Mouse (Mus musculus) lung, embryonic 16.5 days (tissue): ENCODE measurements around the gene Catsper3. TPM values are rescaled to one million over a fixed set of nuclear protein-coding genes. Genes with fewer than 3 reads are reported as not detected.

Source experiments
- ATAC-seq: fragments of 200-750 bp; cut with Nextera tagmentation; 2 replicates; pipeline ENCODE4 v1.8.0; 2017; ENCODE audit warnings: low read depth, mild to moderate bottlenecking, moderate library complexity
- H3K27ac ChIP-seq: fragments of 300-500 bp; sonication (generic); 2 replicates; pipeline ENCODE4 v1.5.1; 2014; ENCODE audit warnings: mild to moderate bottlenecking, control low read depth, low read length
- H3K27me3 ChIP-seq: fragments of 300-500 bp; sonication (generic); 2 replicates; pipeline ENCODE4 v1.6.1; 2014; ENCODE audit warnings: low read depth, low read length, mixed read lengths; ENCODE audit not compliant: control insufficient read depth, insufficient read depth
- H3K36me3 ChIP-seq: fragments of 300-500 bp; sonication (generic); 2 replicates; pipeline ENCODE4 v1.6.1; 2014; ENCODE audit warnings: low read length; ENCODE audit not compliant: control insufficient read depth, insufficient read depth
- H3K4me1 ChIP-seq: fragments of 300-500 bp; sonication (generic); replicated peaks from 2 replicates; pipeline ENCODE4 v1.6.1; 2014; ENCODE audit warnings: low read length, mixed read lengths; ENCODE audit not compliant: control insufficient read depth, insufficient read depth
- H3K4me2 ChIP-seq: fragments of 300-500 bp; sonication (generic); 2 replicates; pipeline ENCODE4 v1.6.1; 2014; ENCODE audit warnings: low read depth, low read length, control low read depth
- H3K4me3 ChIP-seq: fragments of 300-500 bp; sonication (generic); 2 replicates; pipeline ENCODE4 v1.5.1; 2014; ENCODE audit warnings: mild to moderate bottlenecking, low read length, control low read depth
- H3K9ac ChIP-seq: fragments of 300-500 bp; sonication (generic); 2 replicates; pipeline ENCODE4 v1.6.1; 2014; ENCODE audit warnings: low read length, control low read depth
- H3K9me3 ChIP-seq: fragments of 300-500 bp; sonication (generic); 2 replicates; pipeline ENCODE4 v1.6.1; 2016; ENCODE audit warnings: low read length; ENCODE audit not compliant: control insufficient read depth
- WGBS: fragments of 180-500 bp; shearing (Covaris S2); extraction: QIAGEN DNeasy Blood & Tissue Kit; methylation state at CpG from one replicate; pipeline ENCODE4 v1.1.7; 2014; 5-methylcytosine and 5-hydroxymethylcytosine counted together
- polyA plus RNA-seq: library from polyadenylated mRNA; unstranded; fragments of >200 nt; fragmentation: Nextera tagmentation; extraction: Ambion mirVana; gene quantifications from 2 replicates; pipeline ENCODE4 v1.2.1, GENCODE M21; 2015

Catsper3 gene
- polyA plus RNA-seq, 1 experiment from 2014 or later = not detected

DNA sequence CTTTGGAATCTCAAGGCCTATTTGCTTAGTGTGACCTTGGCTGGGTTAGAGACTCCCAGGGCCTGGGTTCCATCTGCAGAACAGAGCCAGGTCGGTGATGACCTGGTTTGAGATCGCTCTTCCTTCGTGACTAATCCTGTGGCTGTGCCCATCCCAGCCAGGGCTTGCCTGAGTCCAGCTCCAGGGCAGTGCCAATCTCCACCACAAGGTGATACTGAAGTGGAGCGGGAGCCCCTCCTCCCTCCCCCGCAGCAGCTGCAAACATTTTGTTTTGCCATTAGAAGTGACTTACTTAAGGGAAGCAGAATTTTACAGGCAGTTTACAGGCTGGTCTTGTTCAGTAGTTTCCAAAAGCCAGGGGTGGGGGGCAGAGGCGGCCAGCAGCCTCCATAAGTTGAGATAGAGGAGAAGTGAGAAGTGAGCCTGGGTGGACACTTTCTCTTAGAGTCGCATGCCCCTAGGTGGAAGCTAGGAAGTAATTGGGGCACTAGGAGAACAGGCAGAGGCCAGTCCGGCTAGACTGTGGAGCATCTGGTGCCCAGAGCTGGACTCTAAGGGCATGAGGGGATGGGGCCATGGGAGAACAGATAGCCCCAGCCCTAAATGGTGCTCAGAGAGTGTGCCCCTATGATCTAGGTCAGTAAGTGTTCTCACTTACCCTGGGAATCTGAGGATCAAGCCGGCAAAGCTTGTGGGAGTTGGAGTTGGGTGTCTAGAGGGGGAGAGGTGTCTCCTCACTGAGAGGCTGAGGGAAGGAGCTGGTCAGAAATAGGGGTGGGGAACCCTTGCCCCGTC, 40.0 kb downstream of the Catsper3 start:
- no peaks in the 10 kb centered on the region for H3K9me3 ChIP-seq
- no peak overlapping the region for H3K9ac ChIP-seq
- peaks cover 75% of the 10 kb centered on the region for H3K27me3 ChIP-seq
- 19% methylated on average over 10 of the region's 10 CpGs for WGBS
- H3K27ac ChIP-seq = no peak overlapping the region
- H3K36me3 ChIP-seq = no peaks in the 10 kb centered on the region
- no peak overlapping the region for H3K4me2 ChIP-seq
- H3K4me1 ChIP-seq = 0 out of 2 replicates have a peak, but pooled peaks cover 7% of the 10 kb centered on the region
- ATAC-seq = no peak
- H3K4me3 ChIP-seq = no peak overlapping the region

GRCm38 (mm10) chr13:55825245-55825681, 40.9 kb downstream of the Catsper3 start:
- 2% methylated on average over 32 of the region's 32 CpGs for WGBS
- peak; percentile 24; the same call in 1 of the 2 replicates for ATAC-seq
- no peak overlapping the region for H3K4me2 ChIP-seq
- no peak overlapping the region for H3K4me3 ChIP-seq
- H3K9ac ChIP-seq = no peak overlapping the region
- no peaks in the 10 kb centered on the region for H3K9me3 ChIP-seq
- peaks cover 7% of the 10 kb centered on the region; the same call in 1 of the 2 replicates for H3K4me1 ChIP-seq
- H3K27ac ChIP-seq = no peak overlapping the region
- H3K27me3 ChIP-seq = peaks cover 79% of the 10 kb centered on the region
- H3K36me3 ChIP-seq = no peaks in the 10 kb centered on the region

GRCm38 (mm10) chr13:55826008-55826671, 41.8 kb downstream of the Catsper3 start:
- Histone ChIP-seq H3K27me3 (peaks cover 86% of the 10 kb centered on the region), H3K4me3 (peak overlapping the region; percentile 4; the same call in 1 of the 2 replicates), H3K4me1 (peaks cover 16% of the 10 kb centered on the region), H3K4me2 (no peak overlapping the region), H3K9ac (no peak overlapping the region), H3K9me3 (no peaks in the 10 kb centered on the region), H3K36me3 (no peaks in the 10 kb centered on the region), H3K27ac (no peak overlapping the region)
- 0 out of 2 replicates have a peak, but pooled peaks have one; percentile 21 for ATAC-seq
- under 1% methylated on average over 56 of the region's 56 CpGs for WGBS

DNA sequence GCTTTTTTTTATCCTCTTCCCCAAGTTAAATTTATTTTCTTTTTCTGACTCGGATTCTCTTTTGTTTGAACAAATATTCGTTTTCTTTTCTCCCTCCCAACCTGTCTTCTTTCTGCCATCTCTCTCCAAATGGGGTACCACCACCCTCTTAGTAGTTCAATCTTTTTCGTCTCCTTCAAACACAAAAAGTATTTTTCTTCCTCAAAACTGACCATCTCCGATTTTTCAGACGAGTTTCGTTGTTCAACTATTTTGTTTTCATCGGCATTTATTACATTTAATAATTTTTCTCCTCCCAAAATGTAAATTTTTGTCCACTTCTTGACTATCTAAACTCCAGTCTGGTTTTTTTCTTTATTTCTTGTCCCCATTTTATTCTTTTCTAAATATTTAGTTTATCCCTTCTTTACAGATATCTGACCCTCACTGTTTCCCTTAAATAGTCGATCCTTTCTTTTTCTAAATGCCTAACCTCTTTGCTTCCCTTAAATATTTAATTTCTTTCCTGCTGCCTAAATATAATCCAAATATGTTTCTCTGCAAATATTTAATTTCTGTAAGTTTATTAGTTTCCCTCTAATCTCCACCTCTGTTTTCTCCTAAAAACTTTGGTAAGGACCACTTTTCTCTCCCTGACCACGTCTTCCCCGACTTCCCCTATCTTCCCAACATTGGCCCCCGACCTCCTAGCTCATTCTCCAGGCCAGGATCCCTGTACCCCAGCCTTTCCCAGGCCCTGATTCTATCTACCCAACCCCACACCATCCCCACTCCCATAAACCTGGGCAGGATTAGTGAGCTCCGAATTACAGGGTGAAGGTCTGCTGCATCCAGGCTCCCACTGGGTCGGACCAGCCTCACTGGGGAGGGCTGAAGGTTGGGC, 42.7 kb downstream of the Catsper3 start:
- WGBS = 6% methylated on average over 13 of the region's 13 CpGs
- H3K9me3 ChIP-seq = no peaks in the 10 kb centered on the region

GRCm38 (mm10) chr13:55827679-55828140, 43.3 kb downstream of the Catsper3 start:
- ATAC-seq = no peak
- Histone ChIP-seq H3K27me3 (peaks cover 90% of the 10 kb centered on the region), H3K4me3 (peak overlapping the region; percentile 17; the same call in 1 of the 2 replicates), H3K4me1 (peaks cover 16% of the 10 kb centered on the region), H3K27ac (no peak overlapping the region), H3K4me2 (no peak overlapping the region), H3K36me3 (no peaks in the 10 kb centered on the region), H3K9me3 (no peaks in the 10 kb centered on the region), H3K9ac (no peak overlapping the region)
- 6% methylated on average over 6 of the region's 6 CpGs for WGBS

More for the DNA sequence above, 42.7 kb downstream of the Catsper3 start:
- H3K4me2 ChIP-seq = no peak overlapping the region
- ATAC-seq = no peak
- no peaks in the 10 kb centered on the region for H3K36me3 ChIP-seq
- no peak overlapping the region for H3K27ac ChIP-seq
- peaks cover 16% of the 10 kb centered on the region for H3K4me1 ChIP-seq
- H3K4me3 ChIP-seq = no peak overlapping the region
- peaks cover 90% of the 10 kb centered on the region for H3K27me3 ChIP-seq
- no peak overlapping the region for H3K9ac ChIP-seq

DNA sequence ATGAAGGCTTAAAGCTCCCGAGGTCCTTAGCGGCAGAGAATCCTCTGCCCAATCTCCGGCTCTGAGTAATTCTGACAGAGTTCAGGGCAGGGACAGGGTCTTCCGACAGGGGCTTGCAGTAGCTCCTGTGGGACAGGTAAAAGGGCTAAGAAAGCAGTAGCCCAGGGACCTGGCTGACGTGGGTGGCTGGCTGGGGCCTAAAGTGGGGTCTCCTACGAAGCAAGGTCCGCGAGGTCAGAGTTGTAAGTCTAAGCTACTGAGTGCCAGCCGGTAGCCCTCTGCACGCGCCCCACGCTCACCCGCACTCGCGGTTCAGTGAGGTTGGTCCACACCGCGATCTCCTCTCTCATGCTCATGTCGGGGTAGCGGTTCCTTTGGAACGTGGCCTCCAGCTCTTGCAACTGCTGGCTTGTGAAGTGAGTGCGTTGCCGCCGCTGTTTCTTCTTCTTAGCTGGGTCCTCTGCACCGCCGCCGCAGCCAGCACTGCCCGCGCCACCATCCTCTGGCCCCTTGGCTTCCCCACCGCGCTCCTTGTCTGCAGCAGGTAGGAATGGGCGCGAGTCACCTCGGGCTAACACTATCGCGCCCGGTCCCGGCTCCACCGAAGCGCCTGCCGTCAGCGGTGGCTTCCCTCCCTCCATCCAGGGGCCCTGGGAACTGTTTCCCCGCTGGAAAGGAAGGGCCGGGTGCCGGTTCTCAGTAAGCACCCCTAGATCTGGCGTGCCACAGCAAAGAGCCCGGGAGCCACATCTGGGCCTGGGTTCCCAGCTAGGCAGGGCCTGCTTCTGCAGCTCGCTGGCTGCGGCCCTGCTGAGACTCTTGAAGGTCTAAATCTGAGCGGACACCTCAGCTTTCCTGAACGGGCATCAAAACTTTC, 44.0 kb downstream of the Catsper3 start:
- no peak for ATAC-seq

GRCm38 (mm10) chr13:55829018-55829655, 44.8 kb downstream of the Catsper3 start:
- no peak for ATAC-seq
- peaks cover 90% of the 10 kb centered on the region for H3K27me3 ChIP-seq
- H3K4me1 ChIP-seq = peaks cover 16% of the 10 kb centered on the region
- no peak overlapping the region for H3K27ac ChIP-seq
- H3K4me3 ChIP-seq = no peak overlapping the region
- no peak overlapping the region for H3K4me2 ChIP-seq
- WGBS = 13% methylated on average over 12 of the region's 12 CpGs
- H3K9ac ChIP-seq = no peak overlapping the region
- H3K36me3 ChIP-seq = no peaks in the 10 kb centered on the region
- no peaks in the 10 kb centered on the region for H3K9me3 ChIP-seq

More for the DNA sequence above, 44.0 kb downstream of the Catsper3 start:
- Histone ChIP-seq H3K4me1 (peaks cover 16% of the 10 kb centered on the region), H3K4me2 (no peak overlapping the region), H3K36me3 (no peaks in the 10 kb centered on the region), H3K4me3 (peak overlapping the region; percentile 17; the same call in 1 of the 2 replicates), H3K9me3 (no peaks in the 10 kb centered on the region), H3K9ac (no peak overlapping the region), H3K27me3 (peaks cover 90% of the 10 kb centered on the region), H3K27ac (no peak overlapping the region)
- WGBS = 4% methylated on average over 49 of the region's 50 CpGs
